Mouse (Mus musculus): ENCODE results near the gene Rsph3a.

- TF ChIP-seq CTCF (IDR thresholded peaks at IDR 0.05) (no peak), EP300 (IDR thresholded peaks at IDR 0.05) (no peak)
These were observed 16.8 kb upstream of the Rsph3a start for GRCm38 (mm10) chr17:7928662-7929061.
